In genomic region chr11:77308533-77308932, GRCm38 (mm10) we compare ENCODE assay signal across 9 mouse cellular contexts.
A peak's percentile ranks its signal among the peaks of the same experiment; 100 is the strongest.
DNase-seq lines count a peak whose midpoint lies in the region; ATAC-seq and TF ChIP-seq lines count a peak whose summit lies in the region.
"Had no signal": no experiment of that assay in that cellular context is flagged by ENCODE, and none has a peak within 500 bp of the region (broad histone marks: within the 10 kb centered on the region; RNA-seq: fewer than 3 reads in every experiment).

No protein-coding gene starts in this region.

- peak; percentile 54 for DNase-seq in kidney, adult 2 months
- no peak for DNase-seq in kidney, adult 11 months
- peak; percentile 54 to 66 for DNase-seq in B cell, adult 2 months
- peak; percentile 67 for DNase-seq in MN1 (ENCODE audit: low spot score)
- DNase-seq in embryo, embryonic 11.5 days (ENCODE audit: low read depth, low spot score) = peak; percentile 36
- peak in 1 of 2 experiments; percentile 17 for DNase-seq in left cerebral cortex, adult 2 months (ENCODE audit: extremely low spot score in 1 of 2, low spot score in 2 of 2)
- DNase-seq in skeletal muscle tissue, adult 2 months (ENCODE audit: low read depth, low spot score) = peak; percentile 11

- 0 out of 2 replicates have a peak, but pooled peaks have one; percentile 11 for TF ChIP-seq CTCF in kidney, adult 2 months (conservative IDR thresholded peaks at IDR 0.05; ENCODE audit: insufficient read depth, insufficient read length, low read depth, low read length)
- peak; percentile 81 for TF ChIP-seq CTCF in left cerebral cortex, adult 2 months (IDR thresholded peaks at IDR 0.05)

- WGBS in kidney, adult 2 months = 4% methylated on average over 1 of the region's 1 CpGs

- no peak overlapping the region for H3K27ac ChIP-seq in kidney, adult 2 months (ENCODE audit: insufficient read depth, low read depth, low read length)
- no peak overlapping the region for H3K27ac ChIP-seq in left cerebral cortex, adult 2 months
- H3K27ac ChIP-seq: limb, embryonic 15.5 days had no signal

- H3K36me3 ChIP-seq in kidney, adult 2 months (ENCODE audit: control insufficient read depth, insufficient read depth, low read length) = no peaks in the 10 kb centered on the region
- H3K36me3 ChIP-seq: limb, embryonic 15.5 days had no signal

- H3K4me1 ChIP-seq in kidney, adult 2 months (ENCODE audit: control insufficient read depth, insufficient read depth, low read length) = no peaks in the 10 kb centered on the region
- H3K4me1 ChIP-seq: limb, embryonic 15.5 days had no signal

- no peak overlapping the region for H3K4me3 ChIP-seq in kidney, adult 2 months (ENCODE audit: insufficient read depth, low read depth, low read length)
- H3K4me3 ChIP-seq in left cerebral cortex, adult 2 months = no peak overlapping the region
- H3K4me3 ChIP-seq: limb, embryonic 15.5 days had no signal

- ATAC-seq in erythroblast, adult 5-6 weeks (replicated peaks; ENCODE audit: low FRiP score, poor library complexity, severe bottlenecking) = no peak

- intact Hi-C loops in left cerebral cortex, adult 2 months (cut with DNase I) = loop anchor here (1.0 to 10.0 kb wide), 2 partner anchors 94 to 314 kb away; partner anchors contain the start of gene Slc6a4

- no peak for TF ChIP-seq POLR2A in kidney, adult 2 months (IDR thresholded peaks at IDR 0.05; ENCODE audit: low read depth, low read length)

- no peaks in the 10 kb centered on the region for H3K27me3 ChIP-seq in kidney, adult 2 months (replicated peaks; ENCODE audit: control insufficient read depth, insufficient read depth, low read length)
- H3K27me3 ChIP-seq: limb, embryonic 15.5 days had no signal
